Mouse (Mus musculus) neural tube, embryonic 13.5 days (tissue): ENCODE results near the gene Ankrd33b. TPM values are rescaled to one million over a fixed set of nuclear protein-coding genes. Genes with fewer than 3 reads are reported as not detected.

Experiments
- ATAC-seq: fragments of 200-750 bp; cut with Nextera tagmentation; 2 replicates; pipeline ENCODE4 v1.8.0; 2017; ENCODE audit warnings: low read depth, mild to moderate bottlenecking, moderate TSS enrichment, moderate library complexity
- H3K27ac ChIP-seq: fragments of 300-500 bp; sonication (generic); replicated peaks from 2 replicates; pipeline ENCODE4 v1.5.1; 2015; ENCODE audit warnings: moderate library complexity, mild to moderate bottlenecking, inconsistent platforms
- H3K27me3 ChIP-seq: fragments of 300-500 bp; sonication (generic); 2 replicates; pipeline ENCODE4 v1.6.1; 2015; ENCODE audit warnings: mild to moderate bottlenecking, inconsistent platforms
- H3K36me3 ChIP-seq: fragments of 300-500 bp; sonication (generic); 2 replicates; pipeline ENCODE4 v1.6.1; 2015; ENCODE audit warnings: mild to moderate bottlenecking, inconsistent platforms
- H3K4me1 ChIP-seq: fragments of 300-500 bp; sonication (generic); replicated peaks from 2 replicates; pipeline ENCODE4 v1.6.1; 2015; ENCODE audit warnings: inconsistent platforms
- H3K4me2 ChIP-seq: fragments of 300-500 bp; sonication (generic); 2 replicates; pipeline ENCODE4 v1.6.1; 2015; ENCODE audit warnings: inconsistent platforms, mild to moderate bottlenecking, moderate library complexity
- H3K4me3 ChIP-seq: fragments of 300-500 bp; sonication (generic); 2 replicates; pipeline ENCODE4 v1.5.1; 2015; ENCODE audit warnings: mild to moderate bottlenecking, inconsistent platforms
- H3K9ac ChIP-seq: fragments of 300-500 bp; sonication (generic); 2 replicates; pipeline ENCODE4 v1.6.1; 2015; ENCODE audit warnings: moderate library complexity, mild to moderate bottlenecking, inconsistent platforms
- H3K9me3 ChIP-seq: fragments of 300-500 bp; sonication (generic); 2 replicates; pipeline ENCODE4 v1.6.1; 2016; ENCODE audit warnings: inconsistent platforms
- WGBS: fragments of 180-500 bp; shearing (Covaris S2); methylation state at CpG from one replicate; pipeline ENCODE4 v1.1.7; 2015; 5-methylcytosine and 5-hydroxymethylcytosine counted together
- polyA plus RNA-seq: library from polyadenylated mRNA; unstranded; fragments of >200 nt; fragmentation: Nextera tagmentation; extraction: Ambion mirVana; gene quantifications from 2 replicates; pipeline ENCODE4 v1.2.1, GENCODE M21; 2015

Ankrd33b gene
- polyA plus RNA-seq, 1 experiment from 2014 or later, result 0.99 TPM

GRCm38 (mm10) chr15:31268148-31268547, 99.4 kb downstream of the Ankrd33b start:
- Histone ChIP-seq H3K9ac (no peak overlapping the region), H3K36me3 (no peaks in the 10 kb centered on the region), H3K4me3 (no peak overlapping the region), H3K4me2 (no peak overlapping the region), H3K4me1 (no peaks in the 10 kb centered on the region), H3K27me3 (no peaks in the 10 kb centered on the region), H3K27ac (no peak overlapping the region), H3K9me3 (no peaks in the 10 kb centered on the region)
- 83% methylated on average over 6 of the region's 6 CpGs for WGBS
- no peak for ATAC-seq

GRCm38 (mm10) chr15:31265845-31266244, 101.7 kb downstream of the Ankrd33b start:
- Histone ChIP-seq H3K4me2 (no peak overlapping the region), H3K27me3 (no peaks in the 10 kb centered on the region), H3K9ac (no peak overlapping the region), H3K27ac (no peak overlapping the region), H3K36me3 (no peaks in the 10 kb centered on the region), H3K4me1 (no peaks in the 10 kb centered on the region), H3K9me3 (no peaks in the 10 kb centered on the region), H3K4me3 (no peak overlapping the region)
- ATAC-seq, result no peak
- 91% methylated on average over 12 of the region's 12 CpGs for WGBS

- 92% methylated on average over 8 of the region's 8 CpGs for WGBS
Observed at GRCm38 (mm10) chr15:31265404-31265803, 102.1 kb downstream of the Ankrd33b start.

GRCm38 (mm10) chr15:31264827-31265226, 102.7 kb downstream of the Ankrd33b start:
- ATAC-seq, result peak; percentile 92
- Histone ChIP-seq H3K9ac (no peak overlapping the region), H3K27ac (no peak overlapping the region), H3K4me2 (no peak overlapping the region), H3K4me3 (no peak overlapping the region), H3K9me3 (no peaks in the 10 kb centered on the region), H3K27me3 (no peaks in the 10 kb centered on the region), H3K36me3 (no peaks in the 10 kb centered on the region), H3K4me1 (no peaks in the 10 kb centered on the region)
- WGBS, result 29% methylated on average over 6 of the region's 6 CpGs

More at GRCm38 (mm10) chr15:31265404-31265803, 102.1 kb downstream of the Ankrd33b start:
- Histone ChIP-seq H3K27me3 (no peaks in the 10 kb centered on the region), H3K36me3 (no peaks in the 10 kb centered on the region), H3K9ac (no peak overlapping the region), H3K4me2 (no peak overlapping the region), H3K9me3 (no peaks in the 10 kb centered on the region), H3K4me3 (no peak overlapping the region), H3K27ac (no peak overlapping the region), H3K4me1 (no peaks in the 10 kb centered on the region)
- ATAC-seq, result peak; percentile 54

GRCm38 (mm10) chr15:31262361-31262760, 105.2 kb downstream of the Ankrd33b start:
- no peak overlapping the region for H3K4me2 ChIP-seq
- H3K4me3 ChIP-seq, result no peak overlapping the region
- 71% methylated on average over 9 of the region's 9 CpGs for WGBS
- H3K4me1 ChIP-seq, result 0 out of 2 replicates have a peak, but pooled peaks cover 1% of the 10 kb centered on the region
- no peak for ATAC-seq
- no peak overlapping the region for H3K27ac ChIP-seq
- no peak overlapping the region for H3K9ac ChIP-seq
- no peaks in the 10 kb centered on the region for H3K27me3 ChIP-seq
- no peaks in the 10 kb centered on the region for H3K9me3 ChIP-seq
- no peaks in the 10 kb centered on the region for H3K36me3 ChIP-seq

GRCm38 (mm10) chr15:31261094-31261493, 106.4 kb downstream of the Ankrd33b start:
- Histone ChIP-seq H3K4me1 (peaks cover 10% of the 10 kb centered on the region; the same call in 1 of the 2 replicates), H3K9ac (no peak overlapping the region)

GRCm38 (mm10) chr15:31258693-31259439, 108.7 kb downstream of the Ankrd33b start:
- Histone ChIP-seq H3K4me1 (peaks cover 10% of the 10 kb centered on the region; the same call in 1 of the 2 replicates), H3K36me3 (no peaks in the 10 kb centered on the region), H3K4me3 (no peak overlapping the region), H3K9ac (no peak overlapping the region), H3K27me3 (no peaks in the 10 kb centered on the region), H3K4me2 (no peak overlapping the region), H3K9me3 (no peaks in the 10 kb centered on the region), H3K27ac (no peak overlapping the region)
- ATAC-seq, result no peak
- WGBS, result 86% methylated on average over 18 of the region's 18 CpGs

More at GRCm38 (mm10) chr15:31261094-31261493, 106.4 kb downstream of the Ankrd33b start:
- Histone ChIP-seq H3K36me3 (no peaks in the 10 kb centered on the region), H3K27ac (no peak overlapping the region), H3K4me2 (no peak overlapping the region), H3K9me3 (no peaks in the 10 kb centered on the region), H3K4me3 (no peak overlapping the region), H3K27me3 (no peaks in the 10 kb centered on the region)
- 87% methylated on average over 10 of the region's 10 CpGs for WGBS
- ATAC-seq, result no peak

GRCm38 (mm10) chr15:31258029-31258692, 109.4 kb downstream of the Ankrd33b start:
- ATAC-seq, result no peak
- no peak overlapping the region for H3K27ac ChIP-seq
- no peak overlapping the region for H3K4me2 ChIP-seq

GRCm38 (mm10) chr15:31257329-31257728, 110.2 kb downstream of the Ankrd33b start:
- H3K27ac ChIP-seq, result no peak overlapping the region
- ATAC-seq, result no peak
- no peaks in the 10 kb centered on the region for H3K36me3 ChIP-seq
- peaks cover 10% of the 10 kb centered on the region; the same call in 1 of the 2 replicates for H3K4me1 ChIP-seq
- no peak overlapping the region for H3K4me2 ChIP-seq
- H3K9ac ChIP-seq, result no peak overlapping the region
- no peaks in the 10 kb centered on the region for H3K27me3 ChIP-seq
- no peak overlapping the region for H3K4me3 ChIP-seq
- 93% methylated on average over 1 of the region's 1 CpGs for WGBS
- H3K9me3 ChIP-seq, result no peaks in the 10 kb centered on the region

More at GRCm38 (mm10) chr15:31258029-31258692, 109.4 kb downstream of the Ankrd33b start:
- peaks cover 10% of the 10 kb centered on the region; the same call in 1 of the 2 replicates for H3K4me1 ChIP-seq
- no peaks in the 10 kb centered on the region for H3K9me3 ChIP-seq
- H3K27me3 ChIP-seq, result no peaks in the 10 kb centered on the region
- no peak overlapping the region for H3K9ac ChIP-seq
- 73% methylated on average over 21 of the region's 21 CpGs for WGBS
- H3K4me3 ChIP-seq, result no peak overlapping the region
- H3K36me3 ChIP-seq, result no peaks in the 10 kb centered on the region

GRCm38 (mm10) chr15:31255762-31256161, 111.8 kb downstream of the Ankrd33b start:
- no peak overlapping the region for H3K4me2 ChIP-seq
- H3K36me3 ChIP-seq, result no peaks in the 10 kb centered on the region
- no peak overlapping the region for H3K27ac ChIP-seq
- no peak overlapping the region for H3K4me3 ChIP-seq
- no peak for ATAC-seq
- peaks cover 14% of the 10 kb centered on the region for H3K4me1 ChIP-seq
- no peaks in the 10 kb centered on the region for H3K27me3 ChIP-seq
- H3K9me3 ChIP-seq, result no peaks in the 10 kb centered on the region
- WGBS, result 84% methylated on average over 6 of the region's 6 CpGs
- H3K9ac ChIP-seq, result no peak overlapping the region

GRCm38 (mm10) chr15:31254939-31255535, 112.5 kb downstream of the Ankrd33b start:
- H3K27ac ChIP-seq, result no peak overlapping the region
- H3K9ac ChIP-seq, result no peak overlapping the region
- 86% methylated on average over 9 of the region's 9 CpGs for WGBS
- H3K4me1 ChIP-seq, result peaks cover 22% of the 10 kb centered on the region
- H3K9me3 ChIP-seq, result no peaks in the 10 kb centered on the region
- no peak for ATAC-seq
- H3K4me3 ChIP-seq, result no peak overlapping the region
- no peaks in the 10 kb centered on the region for H3K36me3 ChIP-seq
- H3K27me3 ChIP-seq, result no peaks in the 10 kb centered on the region
- H3K4me2 ChIP-seq, result no peak overlapping the region

GRCm38 (mm10) chr15:31253963-31254362, 113.6 kb downstream of the Ankrd33b start:
- Histone ChIP-seq H3K27ac (no peak overlapping the region), H3K27me3 (no peaks in the 10 kb centered on the region), H3K4me2 (no peak overlapping the region), H3K4me3 (no peak overlapping the region), H3K4me1 (peaks cover 25% of the 10 kb centered on the region), H3K36me3 (no peaks in the 10 kb centered on the region), H3K9me3 (no peaks in the 10 kb centered on the region), H3K9ac (no peak overlapping the region)
- WGBS, result 85% methylated on average over 4 of the region's 4 CpGs
- ATAC-seq, result no peak
